Mouse (Mus musculus): ENCODE measurements around the gene Gpr176.
"Not testable (repeated sequence)": the region's sequence is repeated elsewhere in the genome, so short reads cannot be mapped to it uniquely, and the experiment has no call there.

Gpr176 gene

GRCm38 (mm10) chr2:118301041-118301545, 72.1 kb downstream of the Gpr176 start:
- DNase-seq (ENCODE audit: low spot score in 2 of 2) = no peak

- no peak for DNase-seq (ENCODE audit: low spot score in 2 of 2)
Measured at GRCm38 (mm10) chr2:118299981-118300380, 73.2 kb downstream of the Gpr176 start.

GRCm38 (mm10) chr2:118298601-118299000, 74.6 kb downstream of the Gpr176 start:
- DNase-seq (ENCODE audit: low spot score in 2 of 2) = no peak

GRCm38 (mm10) chr2:118297966-118298365, 75.3 kb downstream of the Gpr176 start:
- DNase-seq (ENCODE audit: low spot score in 2 of 2) = no peak

GRCm38 (mm10) chr2:118295505-118295904, 77.7 kb downstream of the Gpr176 start:
- no peak for DNase-seq (ENCODE audit: low spot score in 2 of 2)

- no peak for DNase-seq (ENCODE audit: low spot score in 2 of 2)
Measured at GRCm38 (mm10) chr2:118293583-118293982, 79.6 kb downstream of the Gpr176 start.

GRCm38 (mm10) chr2:118289066-118289460, 84.2 kb downstream of the Gpr176 start:
- DNase-seq (ENCODE audit: low spot score in 2 of 2) = not testable (repeated sequence)

GRCm38 (mm10) chr2:118288326-118289065, 84.7 kb downstream of the Gpr176 start:
- no peak for DNase-seq (ENCODE audit: low spot score in 2 of 2)

GRCm38 (mm10) chr2:118287678-118288077, 85.5 kb downstream of the Gpr176 start:
- no peak for DNase-seq (ENCODE audit: low spot score in 2 of 2)

GRCm38 (mm10) chr2:118282467-118282866, 90.8 kb downstream of the Gpr176 start:
- no peak for DNase-seq (ENCODE audit: low spot score in 2 of 2)

- DNase-seq (ENCODE audit: low spot score in 2 of 2) = no peak
Measured at GRCm38 (mm10) chr2:118278249-118278648, 95.0 kb downstream of the Gpr176 start.

GRCm38 (mm10) chr2:118271606-118272005, 101.6 kb downstream of the Gpr176 start:
- no peak for DNase-seq (ENCODE audit: low spot score in 2 of 2)

GRCm38 (mm10) chr2:118270213-118270612, 103.0 kb downstream of the Gpr176 start:
- no peak for DNase-seq (ENCODE audit: low spot score in 2 of 2)

- DNase-seq (ENCODE audit: low spot score in 2 of 2) = no peak
Measured at GRCm38 (mm10) chr2:118263914-118264201, 109.4 kb downstream of the Gpr176 start.

GRCm38 (mm10) chr2:118263151-118263913, 109.9 kb downstream of the Gpr176 start:
- peak; percentile 23 to 46 for DNase-seq (ENCODE audit: low spot score in 2 of 2)

GRCm38 (mm10) chr2:118262673-118263072, 110.5 kb downstream of the Gpr176 start:
- peak; percentile 20 to 50 for DNase-seq (ENCODE audit: low spot score in 2 of 2)

GRCm38 (mm10) chr2:118259746-118260145, 113.5 kb downstream of the Gpr176 start:
- no peak for DNase-seq (ENCODE audit: low spot score in 2 of 2)

GRCm38 (mm10) chr2:118257094-118257493, 116.1 kb downstream of the Gpr176 start:
- no peak for DNase-seq (ENCODE audit: low spot score in 2 of 2)

GRCm38 (mm10) chr2:118256621-118257053, 116.6 kb downstream of the Gpr176 start, which contains the start of gene Fsip1:
TSS of gene Fsip1 (minus strand) at chr2:118256966.
- peak; percentile 29 to 52 for DNase-seq (ENCODE audit: low spot score in 2 of 2)

GRCm38 (mm10) chr2:118254516-118254915, 118.7 kb downstream of the Gpr176 start:
- no peak for DNase-seq (ENCODE audit: low spot score in 2 of 2)

- no peak for DNase-seq (ENCODE audit: low spot score in 2 of 2)
Measured at GRCm38 (mm10) chr2:118248966-118249365, 124.3 kb downstream of the Gpr176 start.

- no peak for DNase-seq (ENCODE audit: low spot score in 2 of 2)
Measured at GRCm38 (mm10) chr2:118248016-118248415, 125.2 kb downstream of the Gpr176 start.

- peak; percentile 50 to 67 for DNase-seq (ENCODE audit: low spot score in 2 of 2)
Measured at GRCm38 (mm10) chr2:118245914-118246313, 127.3 kb downstream of the Gpr176 start.

Measured in frontal cortex, postnatal 25 days (tissue).